Mouse (Mus musculus) liver, embryonic 13.5 days (tissue): Measurements from ENCODE around the gene Sphk1. TPM values are rescaled to one million over a fixed set of nuclear protein-coding genes. Genes with fewer than 3 reads are reported as not detected.

Source experiments
- ATAC-seq: fragments of 200-750 bp; cut with Nextera tagmentation; 2 replicates; pipeline ENCODE4 v1.8.0; 2017; ENCODE audit warnings: low read depth, mild to moderate bottlenecking, moderate number of reproducible peaks, moderate library complexity
- DNase-seq: peaks from one replicate; pipeline ENCODE4 v3.0.0; 2022
- H3K27ac ChIP-seq: fragments of 300-500 bp; sonication (generic); 2 replicates; pipeline ENCODE4 v1.5.1; 2015; ENCODE audit warnings: moderate library complexity, mild to moderate bottlenecking, inconsistent platforms
- H3K27me3 ChIP-seq: fragments of 300-500 bp; sonication (generic); 2 replicates; pipeline ENCODE4 v1.6.1; 2015; ENCODE audit warnings: mild to moderate bottlenecking, inconsistent platforms
- H3K36me3 ChIP-seq: fragments of 300-500 bp; sonication (generic); 2 replicates; pipeline ENCODE4 v1.6.1; 2015; ENCODE audit warnings: mild to moderate bottlenecking, inconsistent platforms
- H3K4me1 ChIP-seq: fragments of 300-500 bp; sonication (generic); replicated peaks from 2 replicates; pipeline ENCODE4 v1.6.1; 2015; ENCODE audit warnings: inconsistent platforms
- H3K4me2 ChIP-seq: fragments of 300-500 bp; sonication (generic); 2 replicates; pipeline ENCODE4 v1.6.1; 2015; ENCODE audit warnings: inconsistent platforms, mild to moderate bottlenecking, moderate library complexity
- H3K4me3 ChIP-seq: fragments of 300-500 bp; sonication (generic); replicated peaks from 2 replicates; pipeline ENCODE4 v1.5.1; 2015; ENCODE audit warnings: mild to moderate bottlenecking, inconsistent platforms
- H3K9ac ChIP-seq: fragments of 300-500 bp; sonication (generic); 2 replicates; pipeline ENCODE4 v1.6.1; 2015; ENCODE audit warnings: mild to moderate bottlenecking, inconsistent platforms
- H3K9me3 ChIP-seq: fragments of 300-500 bp; sonication (generic); replicated peaks from 2 replicates; pipeline ENCODE4 v1.6.1; 2016; ENCODE audit warnings: inconsistent platforms
- WGBS: fragments of 180-500 bp; shearing (Covaris S2); methylation state at CpG from one replicate; pipeline ENCODE4 v1.1.7; 2015; ENCODE audit not compliant: insufficient replicate concordance; 5-methylcytosine and 5-hydroxymethylcytosine counted together
- polyA plus RNA-seq: library from polyadenylated mRNA; unstranded; fragments of >200 nt; fragmentation: Nextera tagmentation; extraction: Ambion mirVana; gene quantifications from 2 replicates; pipeline ENCODE4 v1.2.1, GENCODE M21; 2015

Gene Sphk1
- polyA plus RNA-seq, 1 experiment from 2014 or later, result 32.7 TPM

GRCm38 (mm10) chr11:116547296-116548060 is 16.8 kb downstream of the Sphk1 start:
- Histone ChIP-seq H3K36me3 (peaks cover 65% of the 10 kb centered on the region), H3K9me3 (no peaks in the 10 kb centered on the region), H3K27ac (peak overlapping the region; percentile 94; the same call in 1 of the 2 replicates), H3K27me3 (no peaks in the 10 kb centered on the region), H3K4me2 (no peak overlapping the region), H3K4me1 (peaks cover 71% of the 10 kb centered on the region), H3K4me3 (no peak overlapping the region), H3K9ac (no peak overlapping the region)
- DNase-seq (no peak), ATAC-seq (no peak)
- WGBS, result 87% methylated on average over 17 of the region's 17 CpGs

DNA sequence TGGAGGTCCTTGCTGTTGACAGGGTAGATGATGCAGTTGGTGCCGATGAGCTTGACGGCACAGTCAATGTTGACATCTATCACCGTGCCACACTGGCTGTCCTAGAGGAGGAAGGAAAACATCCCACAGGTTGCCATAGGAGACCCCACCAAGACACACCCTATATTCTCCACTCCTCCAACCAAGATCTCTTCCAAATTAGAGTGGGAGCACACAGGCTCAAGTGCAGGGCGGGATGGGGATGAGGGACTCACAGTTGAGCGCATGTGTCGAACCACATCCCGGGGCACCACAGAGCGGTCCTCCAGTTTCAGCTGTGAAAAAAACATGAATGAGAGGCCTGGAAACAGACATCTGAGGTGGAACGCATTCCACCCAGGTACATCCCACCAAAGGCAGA is 18.1 kb downstream of the Sphk1 start:
- Histone ChIP-seq H3K4me3 (peak overlapping the region; percentile 42), H3K36me3 (peaks cover 60% of the 10 kb centered on the region), H3K9me3 (no peaks in the 10 kb centered on the region), H3K27ac (peak overlapping the region; percentile 94), H3K4me1 (peaks cover 80% of the 10 kb centered on the region), H3K9ac (peak overlapping the region; percentile 73), H3K4me2 (peak overlapping the region; percentile 70), H3K27me3 (no peaks in the 10 kb centered on the region)
- 83% methylated on average over 9 of the region's 9 CpGs for WGBS
- no peak for ATAC-seq
- DNase-seq, result no peak

- H3K4me2 ChIP-seq, result peak overlapping the region; percentile 70
- peak overlapping the region; percentile 42 for H3K4me3 ChIP-seq
- no peaks in the 10 kb centered on the region for H3K27me3 ChIP-seq
- WGBS, result 32% methylated on average over 11 of the region's 11 CpGs
- peaks cover 54% of the 10 kb centered on the region for H3K36me3 ChIP-seq
- peak overlapping the region; percentile 73 for H3K9ac ChIP-seq
- DNase-seq, result peak; percentile 75
- peak; percentile 89 for ATAC-seq
- H3K9me3 ChIP-seq, result no peaks in the 10 kb centered on the region
- H3K4me1 ChIP-seq, result peaks cover 86% of the 10 kb centered on the region
- H3K27ac ChIP-seq, result peak overlapping the region; percentile 94
These were observed 18.7 kb downstream of the Sphk1 start for GRCm38 (mm10) chr11:116549273-116550038.

GRCm38 (mm10) chr11:116550748-116551147 is 20.0 kb downstream of the Sphk1 start:
- no peak for DNase-seq
- WGBS, result 48% methylated on average over 7 of the region's 7 CpGs
- peak overlapping the region; percentile 73 for H3K9ac ChIP-seq
- H3K4me2 ChIP-seq, result peak overlapping the region; percentile 70
- H3K9me3 ChIP-seq, result no peaks in the 10 kb centered on the region
- peak overlapping the region; percentile 94 for H3K27ac ChIP-seq
- peaks cover 99% of the 10 kb centered on the region for H3K4me1 ChIP-seq
- peaks cover 41% of the 10 kb centered on the region for H3K36me3 ChIP-seq
- ATAC-seq, result no peak
- 0 out of 2 replicates have a peak overlapping the region, but pooled peaks have one; percentile 6 for H3K4me3 ChIP-seq
- no peaks in the 10 kb centered on the region for H3K27me3 ChIP-seq

GRCm38 (mm10) chr11:116552194-116552593 is 21.5 kb downstream of the Sphk1 start:
- no peak for ATAC-seq
- Histone ChIP-seq H3K27ac (peak overlapping the region; percentile 94), H3K9me3 (no peaks in the 10 kb centered on the region)

GRCm38 (mm10) chr11:116554171-116554878 is 23.6 kb downstream of the Sphk1 start:
- no peak overlapping the region for H3K9ac ChIP-seq
- peak overlapping the region; percentile 35 for H3K27ac ChIP-seq
- H3K4me2 ChIP-seq, result peak overlapping the region; percentile 9; the same call in 1 of the 2 replicates
- ATAC-seq (no peak), DNase-seq (no peak)
- H3K27me3 ChIP-seq, result no peaks in the 10 kb centered on the region
- no peaks in the 10 kb centered on the region for H3K9me3 ChIP-seq
- H3K4me3 ChIP-seq, result no peak overlapping the region
- peaks cover 100% of the 10 kb centered on the region for H3K4me1 ChIP-seq
- 23% methylated on average over 12 of the region's 12 CpGs for WGBS
- H3K36me3 ChIP-seq, result peaks cover 8% of the 10 kb centered on the region; the same call in 1 of the 2 replicates

More at GRCm38 (mm10) chr11:116552194-116552593, 21.5 kb downstream of the Sphk1 start:
- Histone ChIP-seq H3K36me3 (peaks cover 26% of the 10 kb centered on the region), H3K4me1 (peaks cover 100% of the 10 kb centered on the region), H3K9ac (0 out of 2 replicates have a peak overlapping the region, but pooled peaks have one; percentile 73), H3K4me3 (no peak overlapping the region), H3K27me3 (no peaks in the 10 kb centered on the region), H3K4me2 (no peak overlapping the region)
- no peak for DNase-seq
- 89% methylated on average over 1 of the region's 1 CpGs for WGBS

DNA sequence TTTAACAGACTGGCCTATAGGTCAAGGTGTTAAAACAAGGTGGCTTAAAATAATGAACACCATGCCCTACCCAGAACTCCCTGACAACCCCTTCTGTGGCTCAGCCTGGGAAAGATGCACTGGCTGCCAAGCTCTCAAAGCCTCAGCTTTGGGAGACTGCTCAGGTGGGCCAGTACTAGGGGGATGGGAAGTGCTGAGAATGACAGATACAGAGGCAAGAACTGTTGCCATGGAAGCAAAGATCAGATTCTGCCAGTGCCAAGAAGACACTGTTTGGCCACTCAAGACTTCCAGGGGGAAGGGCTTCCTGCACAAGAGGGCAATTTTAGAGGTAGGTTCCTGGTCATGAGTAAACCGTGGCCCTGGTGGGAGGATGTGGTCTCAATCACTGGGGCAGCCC is 24.8 kb downstream of the Sphk1 start:
- no peak for ATAC-seq
- 46% methylated on average over 1 of the region's 1 CpGs for WGBS
- H3K4me1 ChIP-seq, result peaks cover 90% of the 10 kb centered on the region

DNA sequence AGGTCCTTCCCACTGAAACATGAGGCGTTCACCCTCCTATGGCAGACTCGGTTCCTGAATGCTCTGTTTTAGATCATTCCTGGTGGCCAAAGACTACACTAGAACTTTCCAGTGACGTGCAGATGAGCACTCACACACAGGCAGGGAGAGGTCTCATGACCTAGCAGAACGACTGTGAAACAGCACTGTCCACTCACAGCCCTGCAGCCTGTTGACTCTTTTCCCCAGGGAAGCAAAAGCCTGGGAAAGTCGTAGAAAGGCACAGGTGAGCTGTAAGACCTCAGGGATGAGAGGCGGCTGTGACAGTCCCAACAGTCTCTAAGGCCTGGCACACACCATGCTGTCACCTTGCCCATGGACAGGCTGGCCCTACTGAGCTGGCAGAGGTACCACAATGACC is 25.6 kb downstream of the Sphk1 start:
- Histone ChIP-seq H3K36me3 (peaks cover 8% of the 10 kb centered on the region; the same call in 1 of the 2 replicates), H3K27ac (no peak overlapping the region), H3K9ac (no peak overlapping the region; the same call in 1 of the 2 replicates), H3K4me1 (peaks cover 83% of the 10 kb centered on the region), H3K4me3 (no peak overlapping the region), H3K27me3 (no peaks in the 10 kb centered on the region), H3K9me3 (no peaks in the 10 kb centered on the region), H3K4me2 (no peak overlapping the region)
- WGBS, result 63% methylated on average over 6 of the region's 6 CpGs
- ATAC-seq (peak; percentile 14; the same call in 1 of the 2 replicates), DNase-seq (no peak)

More for the DNA sequence above, 24.8 kb downstream of the Sphk1 start:
- H3K27ac ChIP-seq, result peak overlapping the region; percentile 26; the same call in 1 of the 2 replicates
- no peaks in the 10 kb centered on the region for H3K27me3 ChIP-seq
- H3K9me3 ChIP-seq, result no peaks in the 10 kb centered on the region
- H3K4me3 ChIP-seq, result no peak overlapping the region
- H3K36me3 ChIP-seq, result peaks cover 8% of the 10 kb centered on the region; the same call in 1 of the 2 replicates
- H3K4me2 ChIP-seq, result no peak overlapping the region
- no peak overlapping the region; the same call in 1 of the 2 replicates for H3K9ac ChIP-seq
- no peak for DNase-seq

DNA sequence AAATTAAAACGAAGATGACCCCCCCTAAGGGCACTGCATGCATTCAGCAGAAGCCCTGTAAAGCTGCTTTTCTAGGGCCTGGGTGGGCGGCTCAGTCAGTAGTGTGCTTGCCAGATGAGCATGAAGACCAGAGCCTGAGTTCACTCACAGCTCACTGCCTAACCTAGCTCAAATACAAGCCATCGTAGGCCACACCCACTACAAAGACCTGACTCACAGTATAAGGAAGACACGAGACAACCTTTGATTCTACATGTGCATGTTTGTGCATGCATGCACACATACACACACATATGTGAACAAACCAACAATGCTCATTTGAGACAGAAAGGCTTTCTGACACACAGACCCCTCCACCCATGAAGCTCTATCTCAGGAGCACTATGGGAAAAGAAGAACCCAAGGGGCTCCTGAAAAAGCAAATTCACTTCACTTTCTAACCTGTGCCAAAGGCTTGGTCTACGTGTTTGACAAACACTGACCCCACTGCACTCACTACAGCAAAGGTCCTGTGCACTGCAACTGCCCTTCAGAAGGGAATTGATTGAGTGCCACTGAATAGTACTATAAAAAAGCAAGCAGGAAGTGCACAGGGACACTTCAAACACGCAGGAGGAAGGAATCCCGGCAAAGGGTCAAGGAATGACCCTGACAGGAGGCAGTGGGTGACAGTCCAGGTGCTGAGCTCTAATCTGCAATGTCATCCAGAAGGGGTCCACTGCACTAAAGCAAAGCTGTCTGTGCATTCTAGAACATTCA is 34.7 kb downstream of the Sphk1 start:
- ATAC-seq (peak; percentile 16; the same call in 1 of the 2 replicates), DNase-seq (no peak)
- Histone ChIP-seq H3K27me3 (no peaks in the 10 kb centered on the region), H3K4me2 (no peak overlapping the region), H3K4me3 (no peak overlapping the region), H3K9me3 (no peaks in the 10 kb centered on the region), H3K4me1 (peaks cover 68% of the 10 kb centered on the region), H3K9ac (no peak overlapping the region), H3K27ac (0 out of 2 replicates have a peak overlapping the region, but pooled peaks have one; percentile 13), H3K36me3 (0 out of 2 replicates have a peak, but pooled peaks cover 5% of the 10 kb centered on the region)
- 60% methylated on average over 7 of the region's 7 CpGs for WGBS

GRCm38 (mm10) chr11:116567531-116567930 is 36.8 kb downstream of the Sphk1 start:
- Histone ChIP-seq H3K36me3 (0 out of 2 replicates have a peak, but pooled peaks cover 13% of the 10 kb centered on the region), H3K4me2 (no peak overlapping the region), H3K9ac (no peak overlapping the region), H3K4me1 (peaks cover 81% of the 10 kb centered on the region), H3K27me3 (no peaks in the 10 kb centered on the region), H3K9me3 (no peaks in the 10 kb centered on the region), H3K4me3 (no peak overlapping the region), H3K27ac (peak overlapping the region; percentile 16; the same call in 1 of the 2 replicates)
- DNase-seq (no peak), ATAC-seq (no peak)
- 90% methylated on average over 8 of the region's 8 CpGs for WGBS
